Mouse (Mus musculus): ENCODE data around the gene Oip5. TPM values are rescaled to one million over a fixed set of nuclear protein-coding genes. Genes with fewer than 3 reads are reported as not detected.
"Not testable (repeated sequence)": the region's sequence is repeated elsewhere in the genome, so short reads cannot be mapped to it uniquely, and the experiment has no call there.

Oip5 gene
- 10 to 100 TPM in 1 of 2 experiments, 1 to 10 TPM in 1; 7.9 to 10.1 TPM for polyA plus RNA-seq (2017; shearing (Covaris generic))

GRCm38 (mm10) chr2:119618199-119618982 lies at the start of gene Oip5, which contains the start of gene Nusap1:
Gene Oip5 (minus strand): TSS chr2:119618469.
Gene Nusap1 (plus strand): TSS chr2:119618298.
- ATAC-seq = peak; percentile 99

- not testable (repeated sequence) for ATAC-seq
These were observed 47.5 kb upstream of the Oip5 start for GRCm38 (mm10) chr2:119665744-119666143.

DNA sequence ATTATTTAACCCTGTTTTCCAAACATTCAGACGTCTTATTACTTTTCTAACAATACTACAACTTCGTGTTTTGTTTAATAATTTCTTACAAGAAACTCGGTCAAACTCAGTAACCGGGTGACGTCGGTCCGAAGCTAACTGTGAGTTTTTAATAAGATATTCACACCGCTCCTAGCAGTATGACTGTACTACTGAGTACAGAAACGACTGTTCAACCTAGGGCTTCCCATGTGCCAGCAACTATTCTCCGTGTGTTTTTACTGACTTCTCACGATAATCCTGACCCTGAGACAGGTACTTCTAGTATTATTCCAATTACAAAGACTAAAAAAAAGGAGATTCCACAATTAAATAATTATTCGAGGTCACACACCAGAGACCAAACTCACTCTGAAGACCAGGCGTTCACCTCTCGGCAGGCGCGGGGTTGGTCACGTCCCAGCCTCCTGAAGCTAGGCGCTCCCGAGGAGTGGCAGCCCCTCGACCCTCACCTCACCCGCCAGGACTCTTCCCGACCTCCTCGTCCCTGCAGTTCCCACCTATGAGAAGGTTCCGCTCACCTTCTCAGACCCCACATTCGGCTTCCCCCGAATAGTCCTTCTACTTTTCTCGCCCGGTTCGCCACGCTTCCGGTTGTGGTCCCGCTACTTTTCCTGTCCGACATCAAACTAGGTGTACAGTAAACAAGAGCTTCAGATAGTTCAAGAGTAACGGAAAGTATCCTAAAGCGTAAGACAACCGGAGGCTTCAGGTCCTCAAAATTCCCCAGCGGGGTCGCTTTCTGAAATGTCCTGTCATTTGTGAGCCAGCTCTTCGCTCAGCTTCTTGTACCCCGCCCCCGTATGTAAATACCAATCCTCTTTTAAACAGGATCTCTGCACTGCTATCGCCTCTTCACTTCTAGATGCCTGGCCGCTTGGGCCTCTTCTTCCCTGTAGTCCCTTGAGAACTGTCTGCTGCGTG lies 44.2 kb upstream of the Oip5 start, which contains the start of gene Ndufaf1:
Ndufaf1 (minus strand) TSS at position 608 of the 963 bp plus-strand sequence.
- peak; percentile 86 for ATAC-seq

DNA sequence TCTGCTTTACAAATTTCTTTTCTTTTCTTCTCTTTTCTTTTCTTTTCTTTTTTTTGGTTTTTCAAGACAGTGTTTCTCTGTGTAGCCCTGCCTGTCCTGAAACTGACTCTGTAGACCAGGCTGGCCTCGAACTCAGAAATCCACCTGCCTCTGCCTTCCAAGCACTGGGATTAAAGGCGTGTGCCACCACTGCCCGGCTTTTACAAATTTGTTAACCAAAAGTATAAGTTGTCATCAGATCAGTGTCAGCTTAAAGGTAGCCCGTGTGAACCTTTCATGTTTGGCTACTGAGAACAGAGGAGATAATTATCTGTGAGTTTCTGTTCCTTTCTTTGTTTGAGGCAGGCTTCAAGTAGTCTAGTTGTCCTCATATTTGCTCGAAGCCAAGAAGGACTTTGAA lies 26.0 kb upstream of the Oip5 start:
- no peak for ATAC-seq

DNA sequence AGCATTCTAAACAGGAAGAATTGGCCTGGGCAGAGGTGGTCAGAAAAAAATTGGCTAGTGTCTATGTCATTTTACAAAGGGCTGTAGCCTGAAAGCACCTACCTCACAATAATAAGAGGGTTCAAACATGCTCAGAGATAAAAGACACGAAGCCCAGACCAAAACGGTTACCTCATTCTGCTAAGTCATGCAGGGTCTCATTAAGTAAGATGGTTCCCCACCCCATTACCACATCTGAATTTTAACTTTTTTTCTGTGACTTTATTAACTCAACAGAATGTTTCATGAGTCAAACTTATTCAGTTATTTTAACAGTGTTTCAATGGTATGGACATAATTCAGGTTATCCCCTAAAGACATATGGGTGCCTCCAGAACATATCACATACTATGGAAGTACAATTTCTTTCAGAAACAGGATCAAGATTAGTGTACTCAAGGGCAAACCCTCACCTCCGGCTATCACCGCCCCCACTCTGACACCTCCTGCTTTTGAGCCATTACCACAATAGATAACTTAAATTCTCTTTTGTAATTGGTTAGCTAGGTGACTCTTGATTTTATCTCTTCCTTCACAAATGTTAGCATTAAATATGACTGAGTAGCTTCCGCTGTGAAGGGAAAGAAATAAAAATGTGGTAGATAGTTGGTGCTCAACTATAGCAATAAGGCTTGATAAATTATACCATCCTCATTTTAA lies 23.1 kb upstream of the Oip5 start:
- ATAC-seq = no peak

GRCm38 (mm10) chr2:119636781-119637180 lies 18.5 kb upstream of the Oip5 start:
- ATAC-seq = no peak

- ATAC-seq = no peak
These were observed 3.0 kb upstream of the Oip5 start for GRCm38 (mm10) chr2:119621302-119621701.

DNA sequence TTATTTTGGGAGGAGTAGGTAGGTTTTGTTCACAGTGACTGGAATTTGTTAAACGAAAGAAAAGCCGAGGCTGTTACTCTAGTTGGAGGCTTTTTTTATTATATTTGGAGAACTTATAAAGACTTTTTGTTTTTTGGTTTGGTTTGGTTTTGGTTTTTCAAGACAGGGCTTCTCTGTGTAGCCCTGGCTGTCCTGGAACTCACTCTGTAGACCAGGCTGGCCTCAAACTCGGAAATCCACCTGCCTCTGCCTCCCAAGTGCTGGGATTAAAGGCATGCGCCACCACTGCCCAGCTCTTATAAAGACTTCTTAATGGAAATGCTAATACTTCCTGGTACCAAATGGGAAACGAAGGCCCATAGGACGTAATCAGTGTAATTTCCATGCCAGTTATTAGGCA lies 733 bp upstream of the Oip5 start:
- ATAC-seq = not testable (repeated sequence)

DNA sequence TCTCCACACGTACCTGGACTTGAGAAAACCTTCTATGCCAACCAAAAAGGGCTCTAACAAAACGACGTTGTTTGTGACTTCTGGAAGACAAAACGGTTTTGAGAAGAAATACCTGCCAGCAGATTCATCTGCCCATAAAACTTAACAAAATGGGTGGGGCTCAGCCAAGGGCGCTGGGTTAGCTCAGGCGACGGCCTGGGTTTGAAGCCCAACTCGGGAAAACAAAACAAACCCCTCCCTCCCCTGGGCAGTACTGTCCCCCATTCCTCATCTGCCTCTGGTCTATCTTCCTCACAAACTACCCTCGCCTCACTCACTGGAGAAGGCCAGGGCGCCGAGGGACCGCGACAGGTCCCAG lies 449 bp downstream of the Oip5 start:
- ATAC-seq = peak; percentile 3

- ATAC-seq = no peak
These were observed 11.2 kb downstream of the Oip5 start for GRCm38 (mm10) chr2:119607023-119607422.

GRCm38 (mm10) chr2:119605361-119605973 lies 12.8 kb downstream of the Oip5 start:
- no peak for ATAC-seq

GRCm38 (mm10) chr2:119603909-119604308 lies 14.4 kb downstream of the Oip5 start:
- ATAC-seq = no peak

DNA sequence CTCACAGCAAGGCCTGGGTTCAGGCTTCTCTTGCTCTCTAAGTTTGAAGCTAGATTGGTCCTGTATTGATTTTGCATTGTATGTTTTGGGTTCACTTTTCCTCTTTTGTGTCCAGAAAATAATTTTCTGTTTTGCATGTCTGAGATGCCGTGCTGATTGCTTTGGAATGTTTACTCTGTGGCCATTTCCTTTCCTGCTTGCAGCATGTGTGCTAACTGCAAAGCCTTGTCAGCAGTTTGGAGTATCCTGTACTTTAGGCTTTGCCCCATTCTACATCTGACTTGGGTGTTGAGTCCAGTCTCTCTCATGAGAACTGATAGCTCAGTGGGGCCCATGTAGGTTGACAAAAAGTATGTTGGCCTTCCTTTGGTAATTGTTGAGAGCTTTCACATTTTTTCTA lies 15.8 kb downstream of the Oip5 start:
- ATAC-seq = no peak

- ATAC-seq = not testable (repeated sequence)
These were observed 16.7 kb downstream of the Oip5 start for GRCm38 (mm10) chr2:119601575-119601974.

DNA sequence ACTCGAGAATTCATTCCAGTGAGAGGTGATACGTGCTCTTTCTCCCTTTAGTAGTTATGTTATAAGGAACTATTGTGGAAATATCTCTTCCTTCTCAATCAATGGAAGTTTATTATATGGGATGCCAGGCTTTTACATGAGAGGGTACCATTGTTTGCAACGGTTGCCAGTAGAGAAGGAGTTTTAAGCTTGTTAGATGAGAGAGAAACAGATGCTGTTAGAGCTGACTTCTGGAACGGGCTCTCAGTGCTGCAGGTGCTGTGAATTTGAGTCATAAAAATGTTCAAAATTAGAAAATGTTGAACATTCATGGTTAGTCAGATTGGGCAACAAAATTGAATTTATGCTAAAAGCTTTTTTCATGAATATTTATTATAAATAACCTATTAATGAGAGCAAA lies 17.2 kb downstream of the Oip5 start:
- ATAC-seq = no peak

- ATAC-seq = no peak
These were observed 21.4 kb downstream of the Oip5 start for GRCm38 (mm10) chr2:119596781-119597330.

DNA sequence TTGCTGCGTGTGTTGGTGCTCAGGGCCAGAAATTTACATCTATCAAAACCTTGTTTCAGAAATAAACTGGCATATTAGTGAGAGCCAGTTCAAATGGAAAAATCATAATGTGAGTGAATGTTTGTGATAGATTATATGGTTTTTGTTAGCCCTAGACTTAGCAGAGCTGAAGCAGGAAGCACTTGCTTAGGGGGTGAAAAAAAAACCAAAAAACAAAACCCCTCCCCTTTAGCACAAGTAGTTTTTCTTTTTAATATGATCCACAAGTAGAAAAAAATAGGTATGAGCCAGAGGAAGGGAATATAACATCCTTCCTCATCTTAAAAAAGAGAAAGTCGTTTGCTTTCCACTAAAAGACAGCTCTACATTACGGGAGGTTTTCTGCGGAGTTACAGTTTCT lies 23.0 kb downstream of the Oip5 start:
- ATAC-seq = no peak

DNA sequence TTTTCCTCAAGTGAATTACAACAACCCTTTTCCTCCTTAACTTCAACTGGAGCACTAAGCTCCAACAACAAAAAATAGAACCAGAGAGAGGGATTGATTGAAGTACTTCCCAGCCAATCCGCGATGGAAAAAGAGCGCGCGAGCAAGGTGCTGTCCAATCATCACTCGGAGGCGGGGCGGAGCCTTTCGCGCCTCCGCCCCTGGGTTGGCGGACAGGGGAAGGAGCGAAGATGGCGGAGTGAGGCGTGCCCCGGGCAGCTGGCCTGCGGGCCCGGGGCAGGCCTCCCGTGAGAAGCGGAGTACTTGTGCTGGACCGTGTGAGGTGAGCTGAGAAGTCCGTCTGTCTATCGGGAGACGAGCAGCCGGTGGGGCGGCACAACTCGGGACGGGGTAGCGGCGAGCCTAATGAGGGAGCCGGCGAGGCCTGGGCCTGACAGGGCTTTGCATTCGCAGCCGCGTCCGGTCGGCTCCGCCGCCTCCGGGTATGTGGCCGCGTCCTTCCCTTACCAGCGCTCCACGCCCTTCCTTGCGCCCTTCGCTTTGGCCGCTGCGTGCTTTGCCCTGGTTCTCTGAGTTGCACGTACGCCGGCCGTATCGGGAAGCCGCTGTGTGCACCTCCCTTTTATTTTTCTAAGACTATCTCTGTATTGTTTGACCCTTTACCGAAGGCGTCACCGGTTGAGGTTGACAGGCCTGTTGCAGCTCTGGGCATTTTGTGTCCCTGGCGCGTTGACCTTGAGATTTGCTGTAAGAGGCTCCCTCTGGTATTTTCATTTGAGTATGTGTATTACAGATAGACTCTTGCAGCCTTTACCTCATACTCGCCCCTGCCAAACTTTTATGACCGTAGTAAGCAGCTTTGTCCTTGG lies 23.9 kb downstream of the Oip5 start:
- peak; percentile 99 for ATAC-seq

DNA sequence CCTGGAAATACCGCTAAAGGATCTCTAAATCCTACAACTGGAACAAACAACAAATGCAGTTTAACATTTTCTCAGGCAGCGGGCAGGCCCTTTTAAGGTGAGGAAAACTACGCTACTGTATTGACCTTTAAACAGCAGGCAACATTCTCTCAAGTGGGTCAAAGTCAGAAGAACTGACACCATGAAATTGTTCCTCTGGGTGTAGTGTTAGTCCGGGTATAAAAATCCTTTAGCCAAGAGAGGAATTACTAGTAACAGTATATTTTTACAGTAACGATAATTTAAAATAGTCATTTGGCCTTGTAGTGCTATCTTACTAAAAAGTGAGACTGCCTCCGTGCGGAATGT lies 24.5 kb downstream of the Oip5 start:
- no peak for ATAC-seq

- no peak for ATAC-seq
These were observed 27.0 kb downstream of the Oip5 start for GRCm38 (mm10) chr2:119591247-119591646.

- ATAC-seq = peak; percentile 61
These were observed 30.9 kb downstream of the Oip5 start for GRCm38 (mm10) chr2:119587383-119587782.

Data from activated CD4-positive, CD25-positive, alpha-beta regulatory T cell, adult 4 months (primary cell).